Mouse (Mus musculus) lung, postnatal 0 days (tissue): Measurements from ENCODE around the gene Ift122.

Experiments
- CTCF ChIP-seq: IDR thresholded peaks from 2 replicates; pipeline ENCODE4 v1.5.1; 2016; ENCODE audit warnings: antibody characterized with exemption, mild to moderate bottlenecking
- EP300 ChIP-seq: IDR thresholded peaks from 2 replicates; pipeline ENCODE4 v1.6.1; 2016; ENCODE audit warnings: antibody characterized with exemption, mild to moderate bottlenecking, control low read depth

DNA sequence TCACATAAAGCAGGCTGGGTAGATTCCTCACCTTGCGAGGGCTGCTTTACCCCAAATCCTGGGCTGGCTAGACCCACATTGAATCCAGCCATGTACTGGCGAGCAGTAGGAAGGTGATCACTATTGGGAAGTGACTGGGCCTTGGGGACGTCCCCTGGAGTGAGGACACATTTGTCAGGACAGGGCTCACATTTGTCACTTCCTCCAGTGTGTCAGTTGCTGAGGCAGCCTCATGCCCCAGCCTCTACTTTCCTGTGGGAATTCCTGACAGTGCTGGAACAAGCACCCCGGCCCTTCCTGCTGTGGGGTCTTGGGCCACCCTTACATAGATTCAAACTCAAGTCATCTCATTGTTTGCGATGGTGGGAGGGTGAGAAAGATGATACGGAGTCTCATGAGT, 58.5 kb downstream of the Ift122 start:
- TF ChIP-seq EP300 (no peak), CTCF (no peak)
